Mouse (Mus musculus): Measurements from ENCODE around the gene Slc22a14.

The Slc22a14 gene

DNA sequence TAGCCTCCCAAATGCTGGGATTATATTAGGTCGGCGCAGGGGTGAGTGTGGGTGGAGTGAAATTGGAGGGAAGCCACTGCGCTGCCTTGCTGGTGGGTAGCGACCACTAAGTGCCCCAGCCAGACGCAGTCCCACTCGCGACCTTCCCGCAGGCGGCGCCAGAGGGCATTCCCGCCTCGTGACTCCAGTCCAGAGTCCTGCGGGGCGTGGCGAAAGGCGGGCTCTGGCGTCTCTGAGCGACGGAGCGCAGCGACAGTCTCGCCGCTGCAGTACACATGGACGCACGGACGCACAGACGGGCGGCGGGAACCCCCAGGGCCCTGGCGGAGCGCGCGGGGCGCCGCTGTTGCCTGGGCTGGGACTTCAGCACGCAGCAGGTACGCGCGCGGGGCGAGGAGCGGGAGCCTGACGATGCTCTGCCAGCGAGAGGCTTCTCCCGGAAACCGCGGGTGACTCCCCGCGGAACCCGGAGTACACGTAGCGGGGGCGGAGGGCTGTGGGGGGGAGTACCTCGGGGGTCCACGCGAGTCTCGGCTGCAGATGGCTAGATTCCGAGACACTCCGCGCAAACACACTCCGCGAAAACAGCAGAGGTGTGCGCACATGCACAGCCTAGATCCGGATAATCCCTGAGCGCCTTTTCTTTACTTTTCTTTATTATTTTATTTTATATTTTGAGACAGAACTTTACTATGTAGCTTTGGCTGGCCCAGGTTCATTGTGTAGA, 7.9 kb downstream of the Slc22a14 start, which contains the start of gene Xylb:
Gene Xylb, plus strand, starts transcription at position 51 of the 727 bp plus-strand sequence.
- peak; percentile 74 for DNase-seq (ENCODE audit: low read depth)

- no peak for DNase-seq (ENCODE audit: low read depth)
These were observed 9.4 kb downstream of the Slc22a14 start for GRCm38 (mm10) chr9:119355943-119356342.

- no peak for DNase-seq (ENCODE audit: low read depth)
These were observed 11.4 kb downstream of the Slc22a14 start for GRCm38 (mm10) chr9:119353926-119354325.

DNA sequence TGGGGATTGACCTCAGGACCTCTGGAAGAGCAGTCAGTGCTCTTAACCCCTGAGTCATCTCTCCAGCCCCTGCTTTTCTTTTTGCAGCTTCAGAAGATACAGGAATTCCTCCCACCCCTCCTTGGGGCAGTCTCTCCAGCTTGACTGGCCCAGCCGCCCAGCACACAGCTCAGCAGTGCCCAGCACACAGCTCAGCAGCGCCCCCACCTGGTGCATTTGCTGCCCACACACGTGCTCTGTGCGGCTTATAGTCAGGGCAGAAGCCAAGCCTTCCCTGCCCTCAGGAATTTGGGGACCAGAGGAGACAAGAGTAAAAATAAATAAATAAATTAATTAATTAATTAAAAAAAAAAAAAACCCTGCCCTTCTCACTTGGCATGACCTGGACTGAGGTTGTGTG, 13.3 kb downstream of the Slc22a14 start:
- peak; percentile 83 for DNase-seq (ENCODE audit: low read depth)

DNA sequence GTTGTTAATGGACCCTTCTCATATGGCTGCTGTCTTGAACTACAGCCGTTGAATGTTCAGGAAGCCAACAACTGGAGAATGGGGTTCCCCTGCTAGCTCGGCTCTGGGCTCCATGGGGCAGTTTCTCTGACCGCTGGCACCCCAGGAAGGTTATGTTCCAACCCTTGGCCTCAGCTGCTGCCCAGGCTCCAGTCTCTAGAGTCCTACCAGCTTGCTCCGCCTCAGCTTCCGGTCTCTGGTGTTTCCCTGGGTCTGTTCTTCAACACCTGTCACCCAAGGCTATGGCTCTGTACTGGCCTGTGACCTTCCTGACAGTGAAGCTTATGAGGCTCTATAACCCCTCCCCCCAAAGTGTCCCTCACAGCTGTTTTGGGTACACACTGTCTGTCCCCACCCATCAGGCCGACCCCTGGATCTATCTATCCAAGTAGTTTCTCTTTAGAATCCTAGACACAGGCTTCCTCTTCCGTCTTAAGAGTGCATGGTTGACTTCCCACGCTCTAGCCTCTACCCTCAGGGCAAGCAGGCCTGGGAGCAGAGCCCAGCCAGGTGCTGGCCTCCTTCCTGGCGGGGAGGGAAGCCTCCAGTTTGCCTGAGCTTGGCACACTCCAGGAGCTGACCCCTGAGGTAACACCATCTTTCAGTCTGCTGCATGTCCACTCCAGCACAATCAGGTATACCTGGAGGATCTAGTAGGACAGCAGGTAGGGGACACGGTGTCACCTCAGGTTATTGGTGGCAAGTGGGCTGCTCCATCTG, 14.2 kb downstream of the Slc22a14 start:
- DNase-seq (ENCODE audit: low read depth), result no peak

DNA sequence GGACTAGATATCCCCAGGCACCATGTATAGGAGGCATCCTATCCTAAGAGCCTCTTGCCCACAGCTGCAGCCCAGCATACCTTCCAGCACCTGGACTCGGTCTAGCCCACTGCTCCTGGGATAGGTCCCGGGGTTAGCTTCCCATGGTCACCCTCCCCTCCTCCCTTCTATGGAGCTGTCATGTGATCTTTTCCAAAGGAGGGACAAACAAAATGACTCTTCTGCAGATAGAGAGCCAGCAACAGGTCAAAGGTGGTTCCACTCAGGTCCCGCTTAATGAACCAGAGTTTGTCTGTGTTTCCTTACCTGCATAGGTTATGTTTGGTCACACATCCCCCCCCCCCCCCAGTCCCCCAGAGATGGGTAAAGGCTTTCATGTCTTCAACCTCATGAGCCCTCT, 14.8 kb downstream of the Slc22a14 start:
- no peak for DNase-seq (ENCODE audit: low read depth)

DNA sequence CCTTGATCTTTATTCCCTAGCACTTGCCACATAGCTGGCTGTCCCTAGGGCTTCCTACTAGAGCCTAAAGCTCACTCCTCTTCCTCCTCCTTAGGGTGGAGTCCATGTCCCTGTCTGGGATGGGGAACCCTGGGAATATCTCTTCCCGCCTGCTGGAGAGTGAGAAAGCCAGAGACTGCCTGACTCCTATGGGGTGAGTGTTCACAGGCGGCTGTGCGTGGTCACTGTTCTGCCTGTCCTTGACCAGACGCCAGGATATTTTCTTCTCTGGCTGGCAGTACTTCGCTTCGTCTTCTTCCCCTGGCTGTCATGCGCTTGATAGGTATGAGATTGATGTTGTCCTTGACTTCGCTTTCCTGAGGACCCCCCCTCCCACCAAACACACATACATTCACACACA, 19.0 kb downstream of the Slc22a14 start:
- no peak for DNase-seq (ENCODE audit: low read depth)

GRCm38 (mm10) chr9:119342728-119343127, 22.6 kb downstream of the Slc22a14 start:
- DNase-seq (ENCODE audit: low read depth), result no peak

GRCm38 (mm10) chr9:119340909-119341816, 24.2 kb downstream of the Slc22a14 start, which contains the start of gene Myd88:
Gene Myd88 (minus strand): TSS chr9:119341411.
- peak; percentile 98 for DNase-seq (ENCODE audit: low read depth)

GRCm38 (mm10) chr9:119340212-119340580, 25.2 kb downstream of the Slc22a14 start:
- no peak for DNase-seq (ENCODE audit: low read depth)

- peak; percentile 85 for DNase-seq (ENCODE audit: low read depth)
These were observed 25.7 kb downstream of the Slc22a14 start, which contains the start of gene Acaa1a for GRCm38 (mm10) chr9:119339558-119340211. Gene Acaa1a (plus strand): TSS chr9:119339676.

- DNase-seq (ENCODE audit: low read depth), result no peak
These were observed 26.2 kb downstream of the Slc22a14 start for GRCm38 (mm10) chr9:119339106-119339505.

GRCm38 (mm10) chr9:119338350-119338749, 27.0 kb downstream of the Slc22a14 start:
- no peak for DNase-seq (ENCODE audit: low read depth)

DNA sequence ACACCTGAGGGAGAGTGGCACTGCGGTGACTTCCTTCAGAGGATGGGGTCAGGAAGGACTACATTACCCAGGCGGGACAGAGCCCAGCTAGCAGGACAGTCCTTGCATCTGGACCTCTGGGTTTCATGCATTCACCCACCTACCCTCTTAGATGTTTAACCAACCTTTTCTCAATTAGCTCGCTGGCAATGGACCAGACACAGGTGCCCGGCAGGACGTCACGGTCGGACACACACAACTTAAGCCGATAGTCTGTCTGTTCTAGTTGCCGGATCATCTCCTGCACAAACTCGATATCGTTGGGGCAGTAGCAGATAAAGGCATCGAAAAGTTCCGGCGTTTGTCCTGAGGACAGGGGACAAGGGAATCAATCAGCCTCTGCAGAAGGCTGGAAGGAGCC, 27.5 kb downstream of the Slc22a14 start:
- no peak for DNase-seq (ENCODE audit: low read depth)

DNA sequence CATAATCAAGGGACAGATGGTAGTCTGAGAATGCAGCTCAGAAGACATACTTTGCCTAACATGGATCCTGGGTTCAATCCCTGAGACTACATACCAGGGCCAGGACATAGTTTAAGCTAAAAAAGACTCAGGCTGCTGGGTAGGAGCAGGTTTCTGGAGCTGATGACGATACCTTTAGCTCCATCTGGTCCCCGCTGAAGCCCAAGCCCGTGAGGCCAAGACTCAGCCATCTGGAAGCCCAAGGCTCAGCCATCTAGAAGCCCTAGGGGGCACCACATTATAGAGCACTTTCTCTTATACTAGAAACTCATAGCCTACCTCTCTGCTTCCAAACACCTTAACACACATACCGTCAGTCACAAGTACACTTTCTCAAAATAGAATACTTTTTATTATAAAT, 29.8 kb downstream of the Slc22a14 start:
- no peak for DNase-seq (ENCODE audit: low read depth)

- no peak for DNase-seq (ENCODE audit: low read depth)
These were observed 30.5 kb downstream of the Slc22a14 start for GRCm38 (mm10) chr9:119334834-119335233.

- no peak for DNase-seq (ENCODE audit: low read depth)
These were observed 31.0 kb downstream of the Slc22a14 start for GRCm38 (mm10) chr9:119334324-119334723.

DNA sequence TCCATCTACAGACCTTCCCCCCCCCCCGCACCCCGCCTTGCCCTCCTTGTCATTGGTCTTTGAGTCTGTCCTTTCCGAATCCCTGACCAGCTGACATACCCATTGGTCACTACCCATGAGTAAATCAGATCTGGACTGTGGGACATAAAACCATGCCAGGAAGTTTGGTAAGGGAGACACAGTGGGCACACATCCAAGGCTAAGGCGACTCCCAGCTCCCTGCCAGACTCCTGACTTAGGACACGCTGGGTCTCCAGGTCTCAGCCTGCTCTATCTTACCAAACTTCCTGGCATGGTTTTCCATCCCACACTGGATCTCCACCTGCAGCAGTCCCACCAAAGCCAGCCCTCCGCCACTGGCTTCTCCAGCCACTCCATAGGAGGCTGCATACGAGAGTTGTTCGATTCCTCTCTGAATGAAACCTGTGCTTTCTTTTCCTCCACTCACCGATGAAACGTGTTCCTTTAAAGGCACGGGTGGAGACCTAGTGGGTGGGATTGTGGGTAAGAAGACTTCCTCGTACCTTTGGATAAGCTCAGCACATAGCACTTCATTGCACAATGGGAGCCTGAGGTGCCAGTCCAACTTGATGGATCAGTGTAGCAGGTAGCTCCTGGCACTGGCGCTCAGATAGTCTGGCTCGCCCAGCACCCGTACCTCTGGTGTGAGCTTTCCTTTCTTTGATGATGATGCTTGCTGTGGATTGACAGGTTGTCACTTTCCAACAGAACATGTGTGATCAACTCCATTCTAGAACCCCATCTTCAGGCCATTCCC, 35.0 kb downstream of the Slc22a14 start:
- DNase-seq (ENCODE audit: low read depth), result peak; percentile 41

- DNase-seq (ENCODE audit: low read depth), result peak; percentile 59
These were observed 36.9 kb downstream of the Slc22a14 start for GRCm38 (mm10) chr9:119328488-119328887.

- no peak for DNase-seq (ENCODE audit: low read depth)
These were observed 41.2 kb downstream of the Slc22a14 start for GRCm38 (mm10) chr9:119324130-119324529.

- peak; percentile 16 for DNase-seq (ENCODE audit: low read depth)
These were observed 42.1 kb downstream of the Slc22a14 start for GRCm38 (mm10) chr9:119323260-119323645.

All from NIH3T3 (cell line).